Mouse (Mus musculus) left cerebral cortex, postnatal 10 days (tissue): ENCODE measurements around the gene Pdxdc1. TPM values are rescaled to one million over a fixed set of nuclear protein-coding genes. Genes with fewer than 3 reads are reported as not detected.
A peak's percentile ranks its signal among the peaks of the same experiment; 100 is the strongest.
"Not testable (repeated sequence)": the region's sequence is repeated elsewhere in the genome, so short reads cannot be mapped to it uniquely, and the experiment has no call there.

Experiments
- DNase-seq, 2 experiments: peaks; one replicate each; pipeline ENCODE4 v3.0.0; 2021 to 2022; ENCODE audit warnings: low spot score in 2 of 2, mixed read lengths in 1 of 2; ENCODE audit errors: extremely low spot score in 1 of 2
- intact Hi-C: fragments of 180-260 bp; cut with DNase I; formaldehyde crosslinking; loops from one replicate; pipeline ENCODE4 v1.15.1; 2025
- total RNA-seq, 2 experiments: library from RNA; stranded (reverse); gene quantifications; 2 replicates each; pipeline ENCODE4 v1.2.3; 2021

The Pdxdc1 gene
- 10 to 100 TPM; 73.0 to 73.4 TPM for total RNA-seq

DNA sequence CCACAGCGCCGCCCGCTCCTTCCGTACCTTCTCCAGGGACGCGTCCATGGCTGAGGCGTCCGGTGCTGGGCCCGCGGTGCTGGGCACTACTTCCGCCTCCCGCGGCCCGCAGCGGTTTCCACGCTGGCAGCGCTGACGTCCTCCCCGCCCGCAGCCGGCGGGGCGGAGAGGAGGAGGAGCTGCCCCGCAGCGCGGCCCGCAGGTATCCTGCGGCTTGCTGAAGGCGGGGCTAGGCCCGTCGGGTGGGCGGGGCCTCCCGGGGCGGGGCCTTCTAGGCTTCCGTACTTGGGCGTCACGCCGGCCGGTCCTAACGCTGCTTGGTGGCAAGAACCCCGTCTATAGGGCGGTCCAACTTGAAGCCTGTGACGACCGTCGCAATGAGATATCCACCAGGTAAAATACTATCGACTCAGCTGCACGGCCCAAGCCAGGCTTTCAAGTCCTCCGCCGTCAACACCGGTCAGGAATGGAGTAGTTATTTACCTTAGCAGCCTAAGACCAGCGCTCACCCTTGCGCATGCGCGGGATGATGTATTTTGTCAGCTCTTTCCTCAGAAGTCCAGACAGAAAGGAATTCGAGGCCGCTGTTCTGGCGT lies at the start of gene Pdxdc1, which contains the start of gene Mpv17l:
Pdxdc1 (minus strand) TSS at position 244 of the 596 bp plus-strand sequence.
Mpv17l (plus strand) TSS at position 274 of the 596 bp plus-strand sequence.
- DNase-seq, result peak; percentile 95 to 97
- intact Hi-C loops, result loop anchor here (5.0 kb wide), 1 partner anchor 209 kb away; no protein-coding TSS in a partner anchor

DNA sequence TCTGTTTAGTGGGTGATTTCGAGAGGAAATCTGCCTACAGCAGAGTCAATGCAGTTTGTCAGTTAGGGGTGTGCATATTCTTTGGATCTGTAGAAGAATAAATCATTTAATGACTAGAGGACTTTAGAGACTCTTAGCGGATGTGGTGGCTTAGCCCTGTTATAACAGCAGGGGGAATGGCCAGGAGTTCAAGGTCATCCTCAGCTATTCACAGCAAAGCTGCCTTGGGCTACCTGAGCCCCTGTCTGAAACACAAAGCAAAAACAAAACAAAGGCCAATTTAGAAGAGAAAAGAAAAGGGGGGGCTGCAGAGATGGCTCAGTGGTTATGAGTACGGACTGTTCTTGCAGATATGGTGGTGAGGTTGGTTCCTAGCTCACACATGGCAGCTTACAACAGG lies 48.3 kb upstream of the Pdxdc1 start:
- no peak for DNase-seq
- intact Hi-C loops, result no loop called here

DNA sequence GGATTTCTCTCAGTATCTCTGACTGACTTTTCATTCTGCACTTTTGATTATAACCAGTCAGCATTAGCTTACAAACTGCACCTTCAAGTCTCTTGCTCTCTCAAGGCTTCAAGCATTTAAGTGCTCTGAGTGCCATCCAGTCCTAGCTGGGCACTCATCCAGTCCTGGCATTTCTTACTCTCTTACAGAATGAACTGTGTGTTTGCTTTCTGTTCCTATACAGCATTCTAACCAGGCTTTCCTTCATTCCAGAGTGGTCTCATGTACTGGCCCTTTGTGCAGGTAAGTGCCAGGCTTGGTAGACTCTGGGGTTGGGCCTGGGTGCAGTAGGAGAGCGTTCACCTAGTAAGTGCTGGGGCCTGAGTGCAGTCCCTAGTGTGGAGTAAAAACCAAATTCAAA lies 43.4 kb upstream of the Pdxdc1 start:
- no peak for DNase-seq
- intact Hi-C loops, result no loop called here

DNA sequence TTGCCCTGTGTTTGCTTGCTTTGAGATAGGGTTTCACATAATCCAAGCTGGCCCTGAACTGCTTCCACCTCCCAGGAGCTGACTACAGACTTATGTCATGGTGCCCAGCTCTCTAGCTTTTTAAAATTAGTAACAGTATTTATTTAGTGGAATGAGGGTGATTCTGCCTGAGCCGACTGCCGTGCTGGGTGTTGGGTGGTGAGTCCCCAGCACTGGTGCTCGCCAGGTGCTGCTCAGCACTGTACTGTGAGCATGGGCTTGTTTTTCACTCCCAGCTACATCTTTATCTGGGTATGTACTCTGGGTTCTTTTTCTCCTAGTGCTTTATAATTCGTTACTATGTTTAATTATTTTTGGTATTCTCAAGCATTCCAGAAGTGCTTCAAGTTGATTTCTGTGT lies 42.2 kb upstream of the Pdxdc1 start:
- no peak for DNase-seq
- intact Hi-C loops, result no loop called here

DNA sequence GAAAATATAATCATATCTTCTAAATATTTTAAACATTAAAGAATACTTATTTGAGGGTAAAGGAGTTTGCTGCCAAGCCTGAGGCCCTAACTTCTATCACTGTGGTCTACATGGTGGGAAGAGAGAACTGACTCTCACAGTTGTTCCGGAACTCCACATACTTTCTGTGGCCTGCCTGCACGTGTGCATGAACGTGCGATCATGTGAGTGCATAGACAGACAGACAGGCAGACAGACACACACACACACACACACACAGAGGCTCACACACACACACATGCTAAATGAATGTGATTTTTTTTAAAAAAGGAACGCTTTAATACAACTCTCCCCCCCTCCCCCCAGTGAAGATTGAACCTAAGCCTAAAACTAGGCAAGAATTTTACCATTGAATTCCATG lies 41.8 kb upstream of the Pdxdc1 start:
- no peak for DNase-seq
- intact Hi-C loops, result no loop called here

DNA sequence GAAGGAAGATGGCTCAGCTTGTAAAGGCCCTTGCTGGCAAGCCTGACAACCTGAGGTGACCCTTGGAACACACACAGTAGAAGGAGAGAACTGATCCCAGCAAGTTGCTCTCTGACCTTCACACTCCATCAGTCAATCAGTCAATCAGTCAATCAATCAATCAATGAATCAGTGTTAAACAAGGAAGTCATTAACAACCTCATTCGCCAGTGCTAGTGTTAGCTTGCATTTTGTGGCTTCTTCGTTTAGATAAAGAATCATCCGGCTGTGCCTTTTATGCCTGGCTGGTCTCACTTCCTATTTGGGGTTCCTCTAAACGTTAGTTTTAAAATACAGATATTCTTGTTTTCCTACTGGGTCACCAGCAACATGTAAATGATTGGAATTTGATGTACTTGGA lies 41.2 kb upstream of the Pdxdc1 start:
- intact Hi-C loops, result no loop called here
- DNase-seq, result no peak

DNA sequence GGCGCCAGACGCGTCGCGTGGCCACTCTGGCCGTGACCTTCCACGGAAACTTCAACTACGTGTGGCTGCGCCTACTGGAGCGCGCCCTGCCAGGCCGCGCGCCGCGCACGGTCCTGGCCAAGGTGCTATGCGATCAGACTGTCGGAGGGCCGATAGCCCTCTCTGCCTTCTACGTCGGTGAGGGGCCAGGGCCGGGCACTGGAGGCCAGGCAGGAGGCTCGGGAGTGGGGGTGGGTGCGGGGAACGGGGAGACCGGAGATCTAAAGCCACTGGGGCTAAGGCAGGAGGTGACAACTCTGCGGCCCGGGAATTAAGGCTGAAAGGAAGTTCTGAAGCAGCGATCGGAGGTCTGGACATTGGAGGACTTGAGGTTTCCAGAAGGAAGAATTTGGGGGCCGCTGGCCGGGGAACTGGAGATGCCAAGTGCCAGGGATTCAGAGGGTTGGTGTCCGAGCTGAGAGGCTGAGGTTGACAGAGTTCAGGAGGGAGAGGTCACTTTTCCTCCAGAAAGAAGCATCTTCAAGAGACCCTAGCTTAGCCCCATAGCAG lies 38.0 kb upstream of the Pdxdc1 start:
- DNase-seq, result no peak
- intact Hi-C loops, result no loop called here

DNA sequence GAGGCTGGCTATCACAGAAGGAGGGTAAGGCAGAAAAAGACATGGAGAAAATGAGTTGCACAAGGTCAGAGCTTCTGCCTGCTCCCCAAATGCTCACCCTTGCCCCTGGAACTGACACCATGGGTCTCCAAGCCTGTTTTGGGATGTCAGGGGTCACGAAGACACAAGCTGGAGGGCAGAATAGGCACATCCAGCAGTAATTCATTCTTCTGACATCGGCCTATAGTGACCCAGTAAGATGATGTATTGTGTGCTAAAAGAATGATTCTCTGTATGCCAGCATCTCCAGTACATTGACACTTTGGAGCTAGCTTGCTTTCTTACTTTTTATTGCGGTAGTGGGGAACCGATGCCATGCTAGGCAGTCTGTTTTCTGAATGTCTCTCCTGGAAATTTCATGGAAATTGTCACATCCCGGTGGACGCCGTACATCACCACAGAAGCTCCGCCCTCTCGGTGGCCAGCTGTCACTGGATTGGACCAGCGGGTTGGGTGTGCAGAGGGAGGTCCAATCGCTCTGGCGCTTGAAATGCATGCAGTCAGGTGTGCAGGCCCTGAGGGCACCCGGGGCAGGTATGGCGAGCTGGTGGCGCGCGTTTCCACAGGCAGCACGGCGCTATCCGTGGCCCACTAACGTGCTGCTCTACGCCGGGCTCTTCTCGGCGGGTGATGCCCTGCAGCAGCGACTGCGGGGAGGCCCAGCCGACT lies 37.4 kb upstream of the Pdxdc1 start:
- DNase-seq, result peak; percentile 77 to 84
- intact Hi-C loops, result no loop called here

DNA sequence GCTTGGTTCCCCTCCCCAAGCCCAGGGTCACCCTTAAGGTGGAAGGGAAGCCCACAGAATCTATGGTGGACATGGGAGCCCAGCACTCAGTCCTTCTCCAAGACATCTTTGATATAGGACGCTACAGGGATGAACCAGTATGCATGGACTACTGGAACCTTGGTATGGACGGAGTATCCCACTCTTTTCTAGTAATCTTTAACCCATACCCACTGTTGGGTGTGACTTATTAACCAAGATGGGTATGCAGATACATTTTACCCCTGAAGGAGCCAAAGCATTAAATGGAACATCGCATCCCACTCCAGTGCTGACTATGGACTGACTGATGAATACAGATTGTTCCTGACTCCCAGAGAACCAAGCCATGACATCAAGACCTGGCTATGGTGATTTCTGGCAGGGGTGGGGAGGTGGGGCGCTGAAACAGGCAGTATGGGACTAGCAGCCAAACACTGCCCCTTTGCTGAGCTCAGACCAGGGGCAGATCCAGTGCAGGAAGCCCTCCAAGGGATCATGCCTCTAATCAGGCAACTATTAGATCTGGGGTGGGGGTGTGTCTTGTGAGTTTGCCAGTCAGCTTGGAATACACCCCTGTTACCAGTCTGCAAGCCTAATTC lies 24.6 kb upstream of the Pdxdc1 start:
- intact Hi-C loops, result no loop called here

DNA sequence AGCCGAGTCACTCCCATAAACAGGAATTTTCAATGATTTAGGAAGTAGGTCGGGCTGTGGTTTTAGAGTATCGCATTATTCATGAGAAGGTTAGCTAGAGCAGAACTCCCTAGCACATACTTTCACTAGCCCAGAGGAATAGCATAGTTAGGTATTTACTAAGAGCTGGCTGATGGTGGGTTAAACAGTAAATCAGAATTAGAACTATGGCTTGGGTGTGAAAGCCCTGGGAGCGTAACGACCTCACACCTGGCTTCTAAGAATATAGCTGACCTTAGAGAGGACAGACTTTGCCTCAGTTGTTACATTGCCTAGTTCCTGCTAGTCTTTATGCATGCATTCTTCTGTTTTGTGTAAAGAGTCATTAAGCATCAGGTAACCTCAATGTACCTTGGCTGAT lies 20.0 kb upstream of the Pdxdc1 start:
- DNase-seq, intact Hi-C loops: not testable (repeated sequence)

More for the DNA sequence above, 24.6 kb upstream of the Pdxdc1 start:
- DNase-seq, result no peak

DNA sequence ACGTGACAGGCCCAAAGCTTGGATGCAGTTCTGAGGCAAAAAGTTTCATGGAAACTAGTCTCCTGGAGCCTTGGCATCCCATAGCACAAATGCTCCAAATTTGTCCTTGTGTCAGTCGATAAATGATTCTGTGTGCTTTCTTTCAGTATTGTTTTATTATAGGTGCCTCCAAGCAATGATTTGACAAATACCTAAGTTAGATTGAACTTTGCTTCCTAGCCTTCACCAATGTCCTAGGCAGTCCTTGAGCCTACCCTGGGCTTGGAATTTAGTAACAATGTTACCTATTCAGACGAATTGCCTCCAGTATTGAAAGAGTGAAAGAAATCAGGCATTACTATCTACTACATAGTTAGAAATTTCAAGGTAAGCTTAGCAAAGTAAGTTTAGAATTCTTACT lies 19.6 kb upstream of the Pdxdc1 start:
- intact Hi-C loops, DNase-seq: not testable (repeated sequence)

DNA sequence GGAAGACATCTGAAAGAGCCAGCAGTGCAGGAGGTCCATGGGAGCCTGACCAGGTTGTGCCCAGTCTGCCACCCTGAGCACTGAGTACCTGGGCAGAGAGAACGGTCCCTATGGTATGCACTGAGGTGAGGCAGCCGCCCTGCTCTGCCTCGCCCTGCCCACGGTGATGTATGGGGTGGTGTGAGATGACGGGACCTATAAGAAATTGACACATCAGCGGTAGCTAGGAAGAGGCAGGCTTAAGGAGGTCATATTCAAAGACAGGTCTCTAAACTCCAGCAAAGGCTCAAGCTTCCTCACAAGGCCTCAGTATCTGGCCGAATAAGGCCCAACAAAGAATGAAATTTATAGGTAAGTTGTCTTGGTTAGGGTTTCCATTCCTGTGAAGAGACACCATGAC lies 18.9 kb upstream of the Pdxdc1 start:
- no peak for DNase-seq
- intact Hi-C loops, result no loop called here

DNA sequence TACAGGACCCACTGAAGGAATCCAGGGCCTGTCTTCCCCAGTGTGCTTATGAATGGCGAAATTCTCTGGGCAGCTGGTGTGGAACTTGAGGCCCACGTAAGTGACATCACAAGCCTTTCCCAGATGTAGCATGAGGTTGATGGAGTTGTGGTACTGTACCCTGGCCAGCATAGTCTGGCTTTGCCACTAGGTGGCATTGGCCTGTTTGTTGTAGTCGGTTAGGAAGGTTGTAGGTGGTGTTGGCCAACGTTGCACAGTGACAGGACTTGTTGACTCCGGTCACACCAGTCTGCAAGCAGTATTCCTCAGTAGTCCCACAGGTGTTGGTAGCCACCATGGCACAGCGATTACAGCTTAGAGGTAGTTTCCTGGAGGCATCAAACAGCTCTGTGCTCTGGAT lies 18.1 kb upstream of the Pdxdc1 start:
- DNase-seq, result no peak
- intact Hi-C loops, result no loop called here

DNA sequence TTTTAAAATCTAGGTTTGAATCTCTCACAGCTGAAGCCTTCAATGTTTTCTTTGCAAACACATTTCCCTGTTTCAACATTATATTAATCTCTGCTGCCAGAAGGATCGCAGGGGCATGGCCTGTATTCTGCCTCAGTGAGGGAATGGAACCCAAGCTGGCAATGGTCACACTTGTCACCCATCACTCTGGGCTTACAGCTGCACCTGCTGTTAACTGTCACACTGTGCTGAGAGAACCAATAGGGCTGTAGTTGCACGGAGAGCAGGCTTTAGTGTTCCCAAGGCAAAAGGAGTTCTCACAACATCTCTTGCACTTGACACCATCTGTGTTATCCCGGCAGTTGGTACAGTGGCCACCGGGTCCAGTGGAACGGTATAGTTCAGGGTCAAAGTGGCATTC lies 17.2 kb upstream of the Pdxdc1 start:
- intact Hi-C loops, result no loop called here
- DNase-seq, result no peak

DNA sequence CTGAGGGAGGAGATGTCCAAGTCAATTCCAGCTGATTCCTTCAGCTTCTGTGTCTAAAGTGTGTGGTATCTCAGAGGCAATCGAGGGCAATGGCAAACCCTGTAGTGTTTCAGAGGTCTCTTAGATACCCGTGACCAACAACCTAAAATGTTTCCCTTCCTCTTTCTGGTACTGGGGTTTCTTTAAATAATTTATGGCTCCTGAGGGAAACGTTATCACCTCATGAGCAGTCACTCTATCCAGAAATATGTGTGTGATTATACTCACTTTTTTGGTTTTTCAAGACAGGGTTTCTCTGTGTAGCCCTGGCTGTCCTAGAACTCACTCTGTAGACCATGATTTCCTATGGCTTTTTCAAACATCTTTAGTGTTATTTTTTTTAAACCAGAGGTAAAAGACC lies 4.4 kb upstream of the Pdxdc1 start:
- intact Hi-C loops, result no loop called here
- DNase-seq, result no peak

DNA sequence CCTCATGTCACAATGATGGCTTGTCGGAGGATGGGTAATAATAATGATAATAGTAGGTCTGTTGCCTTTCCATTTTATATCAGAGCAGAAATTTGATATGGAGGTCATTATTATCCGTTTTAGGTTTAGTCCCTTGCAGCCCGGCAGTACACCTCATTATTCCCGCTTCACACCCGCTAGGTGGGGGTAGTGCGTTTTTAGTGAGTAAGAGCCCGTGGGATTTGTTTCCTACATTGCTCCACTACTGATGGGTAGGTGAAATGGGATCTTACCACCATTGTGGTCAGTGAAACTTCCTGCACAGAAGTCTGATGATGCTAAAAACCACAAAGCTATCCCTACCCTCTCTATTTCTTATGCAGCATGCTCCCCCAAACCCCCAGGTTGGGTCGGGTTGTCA lies 557 bp upstream of the Pdxdc1 start:
- peak; percentile 80 for DNase-seq

DNA sequence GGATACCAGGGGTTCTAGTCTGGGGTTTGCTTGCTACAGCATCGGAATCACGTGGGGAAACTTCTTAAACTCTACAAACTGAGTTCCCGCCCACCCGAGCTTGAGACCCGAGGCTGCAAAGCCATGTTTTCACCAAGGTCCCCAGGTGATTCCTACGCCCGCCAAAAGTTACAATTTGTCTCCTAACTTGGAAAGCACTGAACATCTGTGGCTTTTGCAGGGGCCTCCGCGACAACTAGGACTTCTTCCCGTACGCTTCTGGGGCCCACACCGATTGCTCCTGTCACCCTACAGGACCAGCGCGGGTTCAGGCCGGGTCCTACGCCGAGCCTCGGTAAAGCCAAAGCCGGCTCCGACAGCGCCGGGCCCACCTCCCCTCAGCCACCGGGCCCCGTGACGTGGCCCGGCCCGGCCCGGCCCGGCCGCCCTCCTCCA lies 517 bp downstream of the Pdxdc1 start:
- intact Hi-C loops, result loop anchor here (5.0 kb wide), 1 partner anchor 210 kb away; no protein-coding TSS in a partner anchor
- DNase-seq, result no peak

More for the DNA sequence above, 557 bp upstream of the Pdxdc1 start:
- intact Hi-C loops, result loop anchor here (5.0 kb wide), 1 partner anchor 209 kb away; no protein-coding TSS in a partner anchor

DNA sequence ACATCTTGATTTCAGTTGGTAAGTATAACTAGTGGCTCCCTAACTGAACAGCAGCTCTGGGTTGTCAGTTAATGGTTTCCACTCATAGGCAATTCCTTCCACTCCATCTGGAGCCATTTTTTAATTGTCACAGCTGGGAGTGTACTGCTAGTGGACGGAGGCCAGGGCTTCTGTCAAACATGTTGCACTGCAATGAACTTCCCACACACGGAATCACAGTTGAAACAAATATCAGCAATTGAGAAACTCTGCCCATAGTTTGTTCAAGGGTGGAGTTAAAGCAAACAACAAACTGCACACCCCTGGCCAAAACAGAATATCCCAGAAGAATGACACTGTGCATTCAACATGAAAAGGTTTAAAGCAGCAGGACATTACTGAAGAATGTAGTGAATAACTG lies 4.0 kb downstream of the Pdxdc1 start:
- intact Hi-C loops, result no loop called here
- no peak for DNase-seq

DNA sequence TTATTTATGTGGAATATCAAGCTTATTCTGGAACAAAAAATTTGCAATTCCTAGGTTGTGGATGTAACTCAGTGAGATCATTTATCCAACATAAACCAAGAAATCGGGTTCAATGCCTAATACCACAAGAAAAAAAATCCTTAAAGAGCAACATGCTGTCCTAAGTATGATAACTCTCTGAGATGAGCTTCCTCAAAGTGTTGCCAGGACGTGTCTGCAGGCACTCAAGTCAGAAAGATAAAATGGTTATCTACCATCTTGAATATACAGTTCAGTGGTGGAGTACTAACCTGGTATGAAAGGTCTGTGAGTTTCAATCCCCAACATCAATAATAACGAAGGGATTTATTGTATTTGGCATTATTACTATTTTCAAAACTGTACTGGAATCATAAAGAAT lies 6.6 kb downstream of the Pdxdc1 start:
- intact Hi-C loops, result no loop called here
- no peak for DNase-seq

DNA sequence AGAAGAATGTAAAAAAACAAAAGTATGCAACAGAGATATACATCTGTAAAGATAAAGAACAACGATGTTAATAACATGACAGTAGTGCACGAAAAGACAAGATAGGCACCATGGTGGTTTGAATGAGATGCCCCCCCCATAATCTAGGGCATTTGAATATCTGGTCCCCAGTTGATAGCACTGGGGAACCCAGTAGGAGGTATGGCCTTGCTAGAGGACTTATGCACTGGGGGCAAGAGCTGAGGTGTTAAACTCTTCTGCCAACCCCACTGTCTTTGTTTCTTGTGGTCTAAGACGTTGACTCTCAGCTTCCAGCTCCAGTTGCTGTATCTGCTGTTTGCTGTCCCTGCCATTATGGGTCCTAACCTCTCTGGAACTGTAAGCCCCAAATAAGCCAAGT lies 7.2 kb downstream of the Pdxdc1 start:
- DNase-seq, result no peak
- intact Hi-C loops, result no loop called here
